Mouse (Mus musculus) limb, embryonic 11.5 days (tissue): ENCODE measurements at regions not wholly inside any gene's neighbourhood (a gene's known extent, or its start where the extent isn't known, plus 50 kb on each side); places are given as distances from the start of the nearest gene placed in this dataset.

Experiments
- ATAC-seq: fragments of 200-750 bp; cut with Nextera tagmentation; 2 replicates; pipeline ENCODE4 v1.8.0; 2017; ENCODE audit warnings: low read depth; ENCODE audit not compliant: insufficient number of reproducible peaks, low FRiP score, low TSS enrichment
- DNase-seq: peaks from one replicate; pipeline ENCODE4 v3.0.0-alpha.2; 2015; ENCODE audit warnings: low spot score
- H3K27ac ChIP-seq: fragments of 300-500 bp; sonication (generic); replicated peaks from 2 replicates; pipeline ENCODE4 v1.5.1; 2014; ENCODE audit warnings: low read depth, mild to moderate bottlenecking, low read length
- H3K27me3 ChIP-seq: fragments of 300-500 bp; sonication (generic); 2 replicates; pipeline ENCODE4 v1.6.1; 2014; ENCODE audit warnings: mild to moderate bottlenecking, low read length, mixed read lengths; ENCODE audit not compliant: control insufficient read depth, insufficient read depth
- H3K36me3 ChIP-seq: fragments of 300-500 bp; sonication (generic); 2 replicates; pipeline ENCODE4 v1.6.1; 2014; ENCODE audit warnings: mild to moderate bottlenecking, low read length, moderate library complexity, mixed read lengths; ENCODE audit not compliant: control insufficient read depth, insufficient read depth
- H3K4me1 ChIP-seq: fragments of 300-500 bp; sonication (generic); 2 replicates; pipeline ENCODE4 v1.6.1; 2014; ENCODE audit warnings: low read length, mixed read lengths; ENCODE audit not compliant: control insufficient read depth, insufficient read depth
- H3K4me2 ChIP-seq: fragments of 300-500 bp; sonication (generic); 2 replicates; pipeline ENCODE4 v1.6.1; 2014; ENCODE audit warnings: low read depth, mild to moderate bottlenecking, moderate library complexity; ENCODE audit not compliant: severe bottlenecking
- H3K4me3 ChIP-seq: fragments of 300-500 bp; sonication (generic); 2 replicates; pipeline ENCODE4 v1.5.1; 2014; ENCODE audit warnings: low read depth, low read length
- H3K9ac ChIP-seq: fragments of 300-500 bp; sonication (generic); 2 replicates; pipeline ENCODE4 v1.6.1; 2014; ENCODE audit warnings: mild to moderate bottlenecking, low read length
- H3K9me3 ChIP-seq: fragments of 300-500 bp; sonication (generic); 2 replicates; pipeline ENCODE4 v1.6.1; 2016; ENCODE audit warnings: low read length; ENCODE audit not compliant: control insufficient read depth
- WGBS: fragments of 180-500 bp; shearing (Covaris S2); extraction: QIAGEN DNeasy Blood & Tissue Kit; methylation state at CpG from one replicate; pipeline ENCODE4 v1.1.7; 2014; 5-methylcytosine and 5-hydroxymethylcytosine counted together

DNA sequence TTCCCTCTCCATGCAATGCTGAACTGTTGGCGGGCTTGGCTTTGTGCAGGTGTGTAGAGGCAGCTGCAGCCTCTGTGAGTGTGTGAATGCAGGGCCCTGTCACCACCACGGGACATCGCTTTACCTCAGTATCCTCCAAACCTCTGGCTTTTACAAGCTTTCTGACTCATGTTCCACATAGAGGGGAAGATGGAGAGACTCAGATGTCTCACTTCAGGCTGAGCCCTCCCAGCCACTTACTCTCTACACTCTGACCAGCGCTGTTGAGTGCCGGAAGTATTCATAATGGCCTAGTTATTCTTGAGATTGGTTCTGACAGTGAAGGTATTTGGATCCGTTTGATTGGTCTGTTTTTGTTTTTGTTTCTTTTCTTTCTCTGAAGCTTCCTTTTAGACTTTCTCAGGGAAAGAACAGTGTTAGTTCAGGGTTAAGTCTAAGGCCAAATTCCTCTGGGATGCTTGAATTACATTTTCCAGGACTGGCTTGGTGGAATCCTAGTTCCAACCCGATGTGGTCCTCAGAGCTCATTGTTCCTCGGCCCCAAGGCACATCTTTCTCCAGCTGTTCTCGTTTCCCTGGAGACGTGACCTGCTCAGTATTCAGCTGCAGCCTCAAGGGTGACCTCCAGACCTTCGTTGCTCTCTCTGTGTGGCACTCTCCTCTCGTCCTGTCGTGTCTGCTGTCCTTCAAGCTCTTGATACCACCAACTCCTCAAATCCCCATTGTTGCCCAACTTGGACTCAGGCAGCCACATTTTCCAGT, 61.7 kb upstream of the Enpp6 start:
- WGBS = 61% methylated on average over 13 of the region's 13 CpGs
- H3K27me3 ChIP-seq = no peaks in the 10 kb centered on the region
- no peak overlapping the region for H3K27ac ChIP-seq
- H3K9me3 ChIP-seq = no peaks in the 10 kb centered on the region
- no peak overlapping the region for H3K9ac ChIP-seq
- no peak for ATAC-seq
- H3K4me2 ChIP-seq = no peak overlapping the region
- no peak for DNase-seq
- H3K4me1 ChIP-seq = no peaks in the 10 kb centered on the region
- H3K36me3 ChIP-seq = no peaks in the 10 kb centered on the region
- no peak overlapping the region for H3K4me3 ChIP-seq

DNA sequence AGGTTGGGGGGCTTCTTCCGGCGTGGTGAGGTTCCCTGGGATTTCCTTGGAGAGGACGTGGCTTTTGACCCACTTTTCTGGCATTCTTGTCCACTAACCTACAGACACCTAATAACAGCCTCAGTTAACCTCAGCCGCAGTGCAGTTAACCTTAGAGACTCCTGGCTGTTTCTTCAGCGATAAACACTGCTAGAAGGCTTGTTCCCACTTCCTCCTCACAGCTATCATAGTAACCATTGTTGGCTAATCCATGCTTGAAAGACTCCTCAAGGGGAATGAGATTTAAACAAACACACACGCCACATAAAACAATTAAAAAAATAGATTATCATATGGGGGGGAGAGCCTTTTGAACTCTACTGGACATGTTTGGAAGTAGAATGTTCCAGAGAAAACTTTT, 58.0 kb upstream of the Enpp6 start:
- H3K27me3 ChIP-seq = no peaks in the 10 kb centered on the region
- no peak overlapping the region for H3K4me2 ChIP-seq
- no peaks in the 10 kb centered on the region for H3K9me3 ChIP-seq
- no peak overlapping the region for H3K27ac ChIP-seq
- WGBS = 81% methylated on average over 6 of the region's 6 CpGs
- no peak for DNase-seq
- H3K36me3 ChIP-seq = no peaks in the 10 kb centered on the region
- ATAC-seq = no peak
- H3K4me3 ChIP-seq = no peak overlapping the region
- no peaks in the 10 kb centered on the region for H3K4me1 ChIP-seq
- H3K9ac ChIP-seq = no peak overlapping the region

DNA sequence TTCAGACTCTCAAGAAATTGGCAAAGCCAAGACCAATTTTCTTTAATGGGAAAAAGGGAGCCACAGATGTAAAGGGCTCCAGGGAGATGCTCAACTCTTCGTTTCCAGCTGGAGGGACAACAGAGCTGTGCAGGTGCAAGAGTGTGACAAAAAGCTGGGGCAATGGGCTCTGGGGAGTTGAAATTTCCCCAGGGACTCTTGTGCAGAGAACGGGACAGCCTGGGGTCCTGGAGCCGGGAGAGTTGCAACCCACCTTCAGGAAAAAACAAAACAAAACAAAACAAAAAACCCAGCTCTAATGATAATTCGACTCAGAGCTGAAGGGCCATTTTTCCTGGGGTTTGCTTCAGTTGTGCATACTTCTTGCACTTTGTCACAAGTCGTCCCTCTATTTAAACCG, 57.0 kb upstream of the Enpp6 start:
- Histone ChIP-seq H3K4me3 (no peak overlapping the region), H3K9ac (no peak overlapping the region), H3K4me2 (no peak overlapping the region), H3K27me3 (no peaks in the 10 kb centered on the region), H3K36me3 (no peaks in the 10 kb centered on the region), H3K9me3 (no peaks in the 10 kb centered on the region), H3K4me1 (no peaks in the 10 kb centered on the region), H3K27ac (no peak overlapping the region)
- DNase-seq (no peak), ATAC-seq (no peak)
- WGBS = 83% methylated on average over 6 of the region's 6 CpGs

DNA sequence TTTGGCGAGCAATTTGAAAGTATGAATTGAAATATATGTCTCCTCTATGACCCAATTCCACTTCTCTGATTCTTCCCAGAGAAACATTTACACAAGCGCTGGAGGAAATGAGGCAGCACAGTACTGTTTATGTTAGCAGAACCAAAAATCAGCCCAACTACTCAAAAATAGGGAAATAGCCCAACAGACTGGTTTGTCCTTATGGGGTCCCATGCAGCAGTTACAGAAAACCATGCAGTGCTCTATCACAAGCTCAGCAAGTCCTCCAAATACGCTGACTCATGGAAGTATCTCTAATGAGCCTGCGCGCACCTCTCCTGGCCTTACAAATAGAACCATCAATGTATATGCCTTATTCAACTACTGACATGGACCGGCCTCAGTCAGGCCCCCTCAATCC, 55.4 kb upstream of the Enpp6 start:
- no peaks in the 10 kb centered on the region for H3K36me3 ChIP-seq
- DNase-seq (no peak), ATAC-seq (no peak)
- no peak overlapping the region for H3K4me3 ChIP-seq
- H3K27ac ChIP-seq = no peak overlapping the region
- no peaks in the 10 kb centered on the region for H3K9me3 ChIP-seq
- WGBS = 96% methylated on average over 6 of the region's 6 CpGs
- H3K4me1 ChIP-seq = no peaks in the 10 kb centered on the region
- no peak overlapping the region for H3K4me2 ChIP-seq
- no peak overlapping the region for H3K9ac ChIP-seq
- H3K27me3 ChIP-seq = no peaks in the 10 kb centered on the region

DNA sequence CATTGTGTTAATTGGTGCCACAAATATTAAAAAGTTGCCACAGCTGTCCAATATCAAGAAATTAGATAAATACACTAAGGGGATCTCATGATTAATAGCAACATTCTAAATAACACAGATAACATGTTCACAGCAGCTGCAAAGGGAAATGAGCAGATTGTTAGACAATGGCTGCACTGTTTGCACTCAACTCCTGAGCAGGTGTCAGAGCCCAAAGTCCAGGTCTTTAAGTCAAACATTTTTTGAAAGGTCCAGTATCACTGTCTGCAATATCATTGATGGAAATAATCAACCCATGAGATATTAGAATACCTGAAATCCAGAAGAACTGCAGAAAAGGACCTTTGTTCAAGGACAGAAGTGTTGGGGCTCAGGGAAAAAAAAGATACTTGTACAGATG, 53.4 kb upstream of the Enpp6 start:
- ATAC-seq (no peak), DNase-seq (no peak)
- Histone ChIP-seq H3K9ac (no peak overlapping the region), H3K4me2 (no peak overlapping the region), H3K4me1 (no peaks in the 10 kb centered on the region), H3K27me3 (no peaks in the 10 kb centered on the region), H3K27ac (no peak overlapping the region), H3K4me3 (no peak overlapping the region), H3K9me3 (no peaks in the 10 kb centered on the region), H3K36me3 (no peaks in the 10 kb centered on the region)

DNA sequence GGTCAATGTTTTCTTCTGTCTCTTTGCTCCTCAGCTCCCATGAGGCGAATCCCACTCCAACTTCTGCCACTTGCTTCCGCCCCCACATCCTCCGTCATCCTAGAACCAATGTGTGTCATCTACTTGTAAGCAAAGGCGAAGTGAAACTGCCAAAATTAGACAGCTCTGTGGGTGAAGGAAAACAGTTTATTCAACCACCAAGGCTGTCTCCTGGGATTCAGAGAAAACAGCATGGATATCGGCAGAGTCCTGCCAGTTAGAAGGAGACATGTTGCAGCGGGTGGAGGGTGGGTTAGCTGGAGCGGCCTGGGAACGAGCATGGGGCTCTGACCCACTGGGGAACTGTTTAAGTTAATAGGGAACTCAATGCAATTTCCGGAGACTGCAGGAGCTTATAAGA, 52.4 kb upstream of the Enpp6 start:
- Histone ChIP-seq H3K9me3 (no peaks in the 10 kb centered on the region), H3K4me2 (no peak overlapping the region), H3K9ac (no peak overlapping the region), H3K4me1 (no peaks in the 10 kb centered on the region), H3K36me3 (no peaks in the 10 kb centered on the region), H3K4me3 (no peak overlapping the region), H3K27me3 (no peaks in the 10 kb centered on the region), H3K27ac (no peak overlapping the region)
- WGBS = 79% methylated on average over 9 of the region's 9 CpGs
- DNase-seq (no peak), ATAC-seq (no peak)

DNA sequence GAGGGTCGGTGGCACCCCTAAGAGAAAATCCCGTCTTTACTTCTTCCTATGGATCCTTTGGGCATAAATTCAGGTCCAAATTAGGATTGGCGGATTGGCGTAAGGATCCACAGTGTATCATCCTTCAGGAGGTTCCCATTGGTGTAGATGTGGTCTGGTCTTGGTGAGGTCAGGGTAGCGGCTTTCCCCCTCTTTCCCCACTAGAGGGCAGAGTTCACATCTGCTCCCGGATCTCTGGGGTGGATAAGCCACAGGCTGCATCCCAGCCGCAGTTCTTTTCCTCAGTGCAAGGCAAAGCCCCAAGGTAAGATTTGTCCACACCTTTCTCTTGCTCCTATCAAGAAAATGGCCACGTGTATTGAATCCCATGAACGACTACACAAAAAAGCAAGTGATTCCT, 51.8 kb upstream of the Enpp6 start:
- Histone ChIP-seq H3K4me2 (no peak overlapping the region), H3K27me3 (no peaks in the 10 kb centered on the region), H3K4me1 (no peaks in the 10 kb centered on the region), H3K4me3 (no peak overlapping the region), H3K9me3 (no peaks in the 10 kb centered on the region), H3K36me3 (no peaks in the 10 kb centered on the region), H3K27ac (no peak overlapping the region), H3K9ac (no peak overlapping the region)
- ATAC-seq (no peak), DNase-seq (peak; percentile 69)
- WGBS = 29% methylated on average over 9 of the region's 9 CpGs

DNA sequence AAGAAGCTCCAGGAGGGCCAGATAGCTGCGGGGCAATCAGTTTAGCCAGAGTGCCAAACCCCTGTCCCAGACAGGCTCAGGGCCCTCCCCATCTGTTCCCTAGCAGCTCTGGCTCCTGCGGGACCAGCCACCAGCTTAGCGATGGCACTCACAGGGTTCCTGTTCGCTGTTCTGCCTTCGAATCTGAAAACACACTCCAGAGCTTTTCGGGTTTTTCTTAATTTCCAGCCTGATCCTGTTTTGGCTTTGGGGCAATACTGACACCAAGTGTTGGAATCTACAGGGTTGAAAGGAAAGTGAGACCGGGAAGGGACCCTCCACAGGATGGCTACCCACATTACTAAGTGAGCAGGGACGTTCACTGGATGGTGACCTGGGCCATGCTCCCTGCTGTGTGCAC, 50.6 kb upstream of the Enpp6 start:
- H3K9me3 ChIP-seq = no peaks in the 10 kb centered on the region
- no peaks in the 10 kb centered on the region for H3K36me3 ChIP-seq
- DNase-seq (no peak), ATAC-seq (no peak)
- WGBS = 32% methylated on average over 8 of the region's 8 CpGs
- no peak overlapping the region for H3K9ac ChIP-seq
- H3K4me3 ChIP-seq = no peak overlapping the region
- no peak overlapping the region for H3K27ac ChIP-seq
- no peak overlapping the region for H3K4me2 ChIP-seq
- no peaks in the 10 kb centered on the region for H3K27me3 ChIP-seq
- no peaks in the 10 kb centered on the region for H3K4me1 ChIP-seq
